Mouse (Mus musculus) ovary, adult 10 weeks (tissue): ENCODE results near the gene Klf3. TPM values are rescaled to one million over a fixed set of nuclear protein-coding genes. Genes with fewer than 3 reads are reported as not detected.

Experiments
- polyA plus RNA-seq: library from polyadenylated mRNA; stranded (reverse); fragments of 350-450 nt; fragmentation: Illumina TruSeq; extraction: RNeasy Lipid Tissue Mini Kit (QIAGEN cat#74804); gene quantifications from one replicate; pipeline ENCODE4 v1.2.3, GENCODE M21; 2014

Klf3 gene
- polyA plus RNA-seq, result 110 TPM

GRCm38 (mm10) chr5:64802795-64803719 is at the start of gene Klf3:
TSS of gene Klf3 (plus strand) at chr5:64803388.

Other genes starting within 250 kb of the Klf3 start
- gene Tlr1, start 130.2 kb downstream of the Klf3 start, polyA plus RNA-seq, result 7.0 TPM
- 2.7 TPM for gene Tlr6, start 156.7 kb downstream of the Klf3 start, polyA plus RNA-seq
- 54.1 TPM for gene Fam114a1, start 166.7 kb downstream of the Klf3 start, polyA plus RNA-seq